Mouse (Mus musculus): ENCODE data around the gene AI413582.

The AI413582 gene

GRCm38 (mm10) chr17:27579816-27580215, 14.3 kb upstream of the AI413582 start:
- no peak for DNase-seq (ENCODE audit: low spot score)

- DNase-seq (ENCODE audit: low spot score) = no peak
Measured at GRCm38 (mm10) chr17:27578487-27578886, 12.9 kb upstream of the AI413582 start.

- no peak for DNase-seq (ENCODE audit: low spot score)
Measured at GRCm38 (mm10) chr17:27577468-27577867, 11.9 kb upstream of the AI413582 start.

- no peak for DNase-seq (ENCODE audit: low spot score)
Measured at GRCm38 (mm10) chr17:27576056-27576455, 10.5 kb upstream of the AI413582 start.

GRCm38 (mm10) chr17:27575116-27575776, 9.7 kb upstream of the AI413582 start:
- DNase-seq (ENCODE audit: low spot score) = no peak

- DNase-seq (ENCODE audit: low spot score) = no peak
Measured at GRCm38 (mm10) chr17:27574470-27575115, 9.0 kb upstream of the AI413582 start.

GRCm38 (mm10) chr17:27573772-27574320, 8.3 kb upstream of the AI413582 start:
- no peak for DNase-seq (ENCODE audit: low spot score)

GRCm38 (mm10) chr17:27571315-27571714, 5.8 kb upstream of the AI413582 start:
- DNase-seq (ENCODE audit: low spot score) = no peak

- DNase-seq (ENCODE audit: low spot score) = no peak
Measured at GRCm38 (mm10) chr17:27568228-27568627, 2.7 kb upstream of the AI413582 start.

GRCm38 (mm10) chr17:27565942-27566267, 349 bp upstream of the AI413582 start:
- no peak for DNase-seq (ENCODE audit: low spot score)

- DNase-seq (ENCODE audit: low spot score) = peak; percentile 57
Measured at GRCm38 (mm10) chr17:27564391-27565162, 979 bp downstream of the AI413582 start.

GRCm38 (mm10) chr17:27563771-27564244, 1.7 kb downstream of the AI413582 start:
- no peak for DNase-seq (ENCODE audit: low spot score)

GRCm38 (mm10) chr17:27561809-27562526, 3.6 kb downstream of the AI413582 start:
- no peak for DNase-seq (ENCODE audit: low spot score)

- no peak for DNase-seq (ENCODE audit: low spot score)
Measured at GRCm38 (mm10) chr17:27560926-27561480, 4.6 kb downstream of the AI413582 start.

- no peak for DNase-seq (ENCODE audit: low spot score)
Measured at GRCm38 (mm10) chr17:27559596-27559995, 6.0 kb downstream of the AI413582 start.

GRCm38 (mm10) chr17:27558845-27559244, 6.7 kb downstream of the AI413582 start:
- DNase-seq (ENCODE audit: low spot score) = no peak

- DNase-seq (ENCODE audit: low spot score) = peak; percentile 75
Measured at GRCm38 (mm10) chr17:27557927-27558661, 7.5 kb downstream of the AI413582 start.

GRCm38 (mm10) chr17:27557181-27557926, 8.2 kb downstream of the AI413582 start:
- DNase-seq (ENCODE audit: low spot score) = peak; percentile 80

- DNase-seq (ENCODE audit: low spot score) = peak; percentile 95
Measured at GRCm38 (mm10) chr17:27556315-27557011, 9.1 kb downstream of the AI413582 start, which contains the start of gene Hmga1. Gene Hmga1, plus strand, starts transcription at chr17:27556497.

Data from retina, embryonic 14.5 days (tissue).